Mouse (Mus musculus) R1 (cell line): ENCODE measurements around the gene Hpse2.

Experiments
- DNase-seq: peaks from one replicate; pipeline ENCODE4 v3.0.0-alpha.2; 2018; ENCODE audit warnings: low read depth, low spot score

Hpse2 gene

GRCm38 (mm10) chr19:42857096-42857495, 531.1 kb downstream of the Hpse2 start:
- peak; percentile 32 for DNase-seq

GRCm38 (mm10) chr19:42855649-42856048, 532.5 kb downstream of the Hpse2 start:
- DNase-seq: no peak

- DNase-seq: no peak
Measured at GRCm38 (mm10) chr19:42850444-42850843, 537.7 kb downstream of the Hpse2 start.

GRCm38 (mm10) chr19:42839621-42840294, 548.4 kb downstream of the Hpse2 start:
- no peak for DNase-seq

GRCm38 (mm10) chr19:42839118-42839517, 549.0 kb downstream of the Hpse2 start:
- DNase-seq: no peak

GRCm38 (mm10) chr19:42838271-42838670, 549.9 kb downstream of the Hpse2 start:
- DNase-seq: no peak

- no peak for DNase-seq
Measured at GRCm38 (mm10) chr19:42837591-42837990, 550.6 kb downstream of the Hpse2 start.

GRCm38 (mm10) chr19:42833126-42833525, 555.0 kb downstream of the Hpse2 start:
- DNase-seq: no peak

- no peak for DNase-seq
Measured at GRCm38 (mm10) chr19:42832251-42832650, 555.9 kb downstream of the Hpse2 start.

- DNase-seq: no peak
Measured at GRCm38 (mm10) chr19:42829196-42829595, 559.0 kb downstream of the Hpse2 start.

GRCm38 (mm10) chr19:42827843-42828242, 560.3 kb downstream of the Hpse2 start:
- no peak for DNase-seq

GRCm38 (mm10) chr19:42820109-42820508, 568.0 kb downstream of the Hpse2 start:
- DNase-seq: no peak

GRCm38 (mm10) chr19:42817761-42818160, 570.4 kb downstream of the Hpse2 start:
- DNase-seq: no peak

- DNase-seq: no peak
Measured at GRCm38 (mm10) chr19:42816261-42816660, 571.9 kb downstream of the Hpse2 start.

GRCm38 (mm10) chr19:42810140-42810539, 578.0 kb downstream of the Hpse2 start:
- no peak for DNase-seq

GRCm38 (mm10) chr19:42809491-42809890, 578.7 kb downstream of the Hpse2 start:
- no peak for DNase-seq

GRCm38 (mm10) chr19:42797866-42798265, 590.3 kb downstream of the Hpse2 start:
- DNase-seq: no peak

- DNase-seq: no peak
Measured at GRCm38 (mm10) chr19:42795801-42796200, 592.4 kb downstream of the Hpse2 start.

GRCm38 (mm10) chr19:42794914-42795613, 593.1 kb downstream of the Hpse2 start:
- DNase-seq: peak; percentile 90

GRCm38 (mm10) chr19:42788311-42788710, 599.8 kb downstream of the Hpse2 start:
- DNase-seq: no peak

GRCm38 (mm10) chr19:42785562-42786220, 602.5 kb downstream of the Hpse2 start:
- no peak for DNase-seq

GRCm38 (mm10) chr19:42785129-42785528, 603.0 kb downstream of the Hpse2 start:
- no peak for DNase-seq

- DNase-seq: peak; percentile 63
Measured at GRCm38 (mm10) chr19:42780156-42780538, 608.0 kb downstream of the Hpse2 start.
